Mouse (Mus musculus) midbrain, embryonic 12.5 days (tissue): ENCODE results near the gene Nkap. TPM values are rescaled to one million over a fixed set of nuclear protein-coding genes. Genes with fewer than 3 reads are reported as not detected.
"Not testable (repeated sequence)": the region's sequence is repeated elsewhere in the genome, so short reads cannot be mapped to it uniquely, and the experiment has no call there.

Experiments used
- ATAC-seq: fragments of 200-750 bp; cut with Nextera tagmentation; 2 replicates; pipeline ENCODE4 v1.8.0; 2017; ENCODE audit warnings: low read depth, moderate TSS enrichment, moderate library complexity; ENCODE audit not compliant: low FRiP score
- H3K27ac ChIP-seq: fragments of 300-500 bp; sonication (generic); replicated peaks from 2 replicates; pipeline ENCODE4 v1.5.1; 2016; ENCODE audit warnings: mild to moderate bottlenecking
- H3K27me3 ChIP-seq: fragments of 300-500 bp; sonication (generic); 2 replicates; pipeline ENCODE4 v1.6.1; 2016; ENCODE audit warnings: mild to moderate bottlenecking
- H3K36me3 ChIP-seq: fragments of 300-500 bp; sonication (generic); 2 replicates; pipeline ENCODE4 v1.6.1; 2016
- H3K4me1 ChIP-seq: fragments of 300-500 bp; sonication (generic); 2 replicates; pipeline ENCODE4 v1.6.1; 2016
- H3K4me2 ChIP-seq: fragments of 300-500 bp; sonication (generic); replicated peaks from 2 replicates; pipeline ENCODE4 v1.6.1; 2016; ENCODE audit warnings: mild to moderate bottlenecking, moderate library complexity
- H3K4me3 ChIP-seq: fragments of 300-500 bp; sonication (generic); 2 replicates; pipeline ENCODE4 v1.5.1; 2016; ENCODE audit warnings: mild to moderate bottlenecking
- H3K9ac ChIP-seq: fragments of 300-500 bp; sonication (generic); replicated peaks from 2 replicates; pipeline ENCODE4 v1.6.1; 2016; ENCODE audit warnings: mild to moderate bottlenecking, moderate library complexity
- H3K9me3 ChIP-seq: fragments of 300-500 bp; sonication (generic); 2 replicates; pipeline ENCODE4 v1.6.1; 2016; ENCODE audit warnings: mild to moderate bottlenecking
- WGBS: fragments of 180-500 bp; shearing (Covaris S2); methylation state at CpG from one replicate; pipeline ENCODE4 v1.1.7; 2016; 5-methylcytosine and 5-hydroxymethylcytosine counted together
- polyA plus RNA-seq: library from polyadenylated mRNA; unstranded; fragments of >200 nt; fragmentation: Nextera tagmentation; extraction: Ambion mirVana; gene quantifications from 2 replicates; pipeline ENCODE4 v1.2.1, GENCODE M21; 2016

The Nkap gene
- polyA plus RNA-seq, 1 experiment from 2014 or later: 23.9 TPM

- peak overlapping the region; percentile 86 for H3K27ac ChIP-seq
- H3K9me3 ChIP-seq: no peaks in the 10 kb centered on the region
- peak; percentile 81 for ATAC-seq
- no peaks in the 10 kb centered on the region for H3K27me3 ChIP-seq
- no peaks in the 10 kb centered on the region for H3K4me1 ChIP-seq
- H3K9ac ChIP-seq: peak overlapping the region; percentile 58
- WGBS: 19% methylated on average over 27 of the region's 27 CpGs
- H3K36me3 ChIP-seq: no peaks in the 10 kb centered on the region
- H3K4me3 ChIP-seq: peak overlapping the region; percentile 52
- H3K4me2 ChIP-seq: peak overlapping the region; percentile 52
Measured at GRCm38 (mm10) chrX:37109526-37110192, 16.9 kb upstream of the Nkap start.

GRCm38 (mm10) chrX:37110193-37110880, 16.3 kb upstream of the Nkap start, which contains the start of gene Upf3b:
Gene Upf3b, minus strand, starts transcription at chrX:37110322.
- H3K4me1 ChIP-seq: no peaks in the 10 kb centered on the region
- peak within 1 kb of the TSS; percentile 86 for H3K27ac ChIP-seq
- H3K4me3 ChIP-seq: peak within 1 kb of the TSS; percentile 52
- H3K9me3 ChIP-seq: no peaks in the 10 kb centered on the region
- 21% methylated on average over 30 of the region's 30 CpGs for WGBS
- H3K27me3 ChIP-seq: peaks cover 2% of the 10 kb centered on the region; the same call in 1 of the 2 replicates
- peak; percentile 98 for ATAC-seq
- H3K36me3 ChIP-seq: no peaks in the 10 kb centered on the region
- peak within 1 kb of the TSS; percentile 52 for H3K4me2 ChIP-seq
- peak within 1 kb of the TSS; percentile 58 for H3K9ac ChIP-seq

- no peak overlapping the region for H3K4me3 ChIP-seq
Measured at GRCm38 (mm10) chrX:37110881-37111193, 15.8 kb upstream of the Nkap start.

GRCm38 (mm10) chrX:37117085-37117484, 9.5 kb upstream of the Nkap start:
- no peak; the same call in 1 of the 2 replicates for ATAC-seq
- Histone ChIP-seq H3K4me1 (no peaks in the 10 kb centered on the region), H3K27me3 (peaks cover 20% of the 10 kb centered on the region), H3K4me2 (no peak overlapping the region), H3K9ac (no peak overlapping the region), H3K9me3 (no peaks in the 10 kb centered on the region), H3K4me3 (no peak overlapping the region), H3K27ac (no peak overlapping the region), H3K36me3 (no peaks in the 10 kb centered on the region)
- no CpG with 5 or more reads among the region's 5 CpGs for WGBS

More at GRCm38 (mm10) chrX:37110881-37111193, 15.8 kb upstream of the Nkap start:
- no peak overlapping the region for H3K27ac ChIP-seq
- no peaks in the 10 kb centered on the region for H3K9me3 ChIP-seq
- ATAC-seq: no peak
- H3K4me2 ChIP-seq: no peak overlapping the region
- no peak overlapping the region for H3K9ac ChIP-seq
- no peaks in the 10 kb centered on the region for H3K4me1 ChIP-seq
- H3K36me3 ChIP-seq: no peaks in the 10 kb centered on the region
- peaks cover 7% of the 10 kb centered on the region; the same call in 1 of the 2 replicates for H3K27me3 ChIP-seq
- WGBS: 75% methylated on average over 4 of the region's 4 CpGs

- Histone ChIP-seq H3K27me3 (peaks cover 20% of the 10 kb centered on the region), H3K4me1 (no peaks in the 10 kb centered on the region), H3K27ac (no peak overlapping the region), H3K36me3 (no peaks in the 10 kb centered on the region), H3K4me2 (no peak overlapping the region), H3K9ac (no peak overlapping the region), H3K9me3 (no peaks in the 10 kb centered on the region), H3K4me3 (no peak overlapping the region)
- 61% methylated on average over 3 of the region's 3 CpGs for WGBS
- ATAC-seq: no peak
Measured at GRCm38 (mm10) chrX:37119585-37119984, 7.0 kb upstream of the Nkap start.

GRCm38 (mm10) chrX:37120212-37120611, 6.4 kb upstream of the Nkap start:
- no peaks in the 10 kb centered on the region for H3K4me1 ChIP-seq
- no peaks in the 10 kb centered on the region for H3K36me3 ChIP-seq
- H3K27ac ChIP-seq: no peak overlapping the region
- 77% methylated on average over 5 of the region's 5 CpGs for WGBS
- no peak overlapping the region for H3K4me2 ChIP-seq
- no peaks in the 10 kb centered on the region for H3K9me3 ChIP-seq
- ATAC-seq: no peak
- H3K27me3 ChIP-seq: peaks cover 19% of the 10 kb centered on the region
- H3K4me3 ChIP-seq: no peak overlapping the region
- H3K9ac ChIP-seq: no peak overlapping the region

- no peaks in the 10 kb centered on the region for H3K27me3 ChIP-seq
Measured at GRCm38 (mm10) chrX:37125511-37125910, 1.1 kb upstream of the Nkap start.

GRCm38 (mm10) chrX:37141732-37142131, 15.1 kb downstream of the Nkap start:
- H3K9me3 ChIP-seq: no peaks in the 10 kb centered on the region
- WGBS: 88% methylated on average over 3 of the region's 3 CpGs
- no peak overlapping the region for H3K4me3 ChIP-seq
- no peak overlapping the region for H3K27ac ChIP-seq
- H3K9ac ChIP-seq: no peak overlapping the region
- H3K4me1 ChIP-seq: no peaks in the 10 kb centered on the region
- H3K36me3 ChIP-seq: peaks cover 23% of the 10 kb centered on the region; the same call in 1 of the 2 replicates
- no peak overlapping the region for H3K4me2 ChIP-seq
- ATAC-seq: no peak
- H3K27me3 ChIP-seq: no peaks in the 10 kb centered on the region

More at GRCm38 (mm10) chrX:37125511-37125910, 1.1 kb upstream of the Nkap start:
- Histone ChIP-seq H3K36me3 (no peaks in the 10 kb centered on the region), H3K9ac (no peak overlapping the region), H3K9me3 (no peaks in the 10 kb centered on the region), H3K4me3 (no peak overlapping the region), H3K4me1 (peaks cover 9% of the 10 kb centered on the region), H3K27ac (no peak overlapping the region), H3K4me2 (no peak overlapping the region)
- WGBS: 92% methylated on average over 7 of the region's 7 CpGs
- ATAC-seq: no peak

GRCm38 (mm10) chrX:37144498-37144897, 17.9 kb downstream of the Nkap start:
- WGBS: 50% methylated on average over 2 of the region's 4 CpGs
- not testable (repeated sequence) for H3K4me1 ChIP-seq, H3K27me3 ChIP-seq, H3K9ac ChIP-seq, H3K9me3 ChIP-seq, H3K27ac ChIP-seq, H3K4me3 ChIP-seq, H3K4me2 ChIP-seq
- peaks cover 13% of the 10 kb centered on the region; the same call in 1 of the 2 replicates for H3K36me3 ChIP-seq
- peak; percentile 77; the same call in 1 of the 2 replicates for ATAC-seq

- WGBS: 91% methylated on average over 2 of the region's 2 CpGs
- H3K9me3 ChIP-seq: no peaks in the 10 kb centered on the region
- H3K36me3 ChIP-seq: peaks cover 13% of the 10 kb centered on the region; the same call in 1 of the 2 replicates
- ATAC-seq: no peak
- H3K27ac ChIP-seq: no peak overlapping the region
- H3K4me3 ChIP-seq: no peak overlapping the region
- H3K9ac ChIP-seq: no peak overlapping the region
- no peaks in the 10 kb centered on the region for H3K4me1 ChIP-seq
- H3K27me3 ChIP-seq: no peaks in the 10 kb centered on the region
- no peak overlapping the region for H3K4me2 ChIP-seq
Measured at GRCm38 (mm10) chrX:37144954-37145353, 18.4 kb downstream of the Nkap start.

- WGBS: 66% methylated on average over 4 of the region's 4 CpGs
- Histone ChIP-seq H3K36me3 (peaks cover 8% of the 10 kb centered on the region), H3K9me3 (no peaks in the 10 kb centered on the region), H3K4me3 (no peak overlapping the region), H3K4me1 (no peaks in the 10 kb centered on the region), H3K4me2 (no peak overlapping the region), H3K9ac (no peak overlapping the region), H3K27ac (no peak overlapping the region), H3K27me3 (no peaks in the 10 kb centered on the region)
- no peak for ATAC-seq
Measured at GRCm38 (mm10) chrX:37157839-37158238, 31.2 kb downstream of the Nkap start.

- no peak overlapping the region for H3K9ac ChIP-seq
- 77% methylated on average over 10 of the region's 10 CpGs for WGBS
Measured at GRCm38 (mm10) chrX:37161169-37161568, 34.6 kb downstream of the Nkap start.

More at GRCm38 (mm10) chrX:37161169-37161568, 34.6 kb downstream of the Nkap start:
- H3K4me2 ChIP-seq: no peak overlapping the region
- no peaks in the 10 kb centered on the region for H3K27me3 ChIP-seq
- no peak overlapping the region for H3K27ac ChIP-seq
- no peaks in the 10 kb centered on the region for H3K9me3 ChIP-seq
- H3K36me3 ChIP-seq: no peaks in the 10 kb centered on the region
- H3K4me3 ChIP-seq: no peak overlapping the region
- ATAC-seq: no peak
- no peaks in the 10 kb centered on the region for H3K4me1 ChIP-seq
